In the genomic region with DNA sequence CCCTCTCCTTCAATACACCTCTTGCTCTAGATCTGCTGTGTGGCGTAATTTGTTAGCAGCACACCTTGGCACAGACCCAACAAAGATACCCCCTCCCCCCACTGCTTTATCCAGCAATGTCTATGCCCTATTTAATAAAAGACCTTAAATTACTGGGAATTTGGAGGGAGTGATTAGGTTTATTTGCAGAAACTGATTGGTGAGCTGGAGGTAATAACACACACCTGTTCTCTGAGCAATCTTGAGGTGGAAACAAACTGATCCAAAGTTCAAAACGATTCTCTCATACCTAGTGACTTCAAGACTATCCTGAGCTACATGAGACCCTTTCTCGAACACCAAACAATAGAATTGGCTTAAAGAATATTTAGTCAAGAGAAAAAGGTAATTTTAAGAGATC, we compare ENCODE assay signal across 22 mouse cellular contexts.
DNase-seq lines count a peak whose midpoint lies in the region; ATAC-seq and TF ChIP-seq lines count a peak whose summit lies in the region.
"Had no signal": no experiment of that assay in that cellular context is flagged by ENCODE, and none has a peak within 500 bp of the region (broad histone marks: within the 10 kb centered on the region; RNA-seq: fewer than 3 reads in every experiment).

No protein-coding gene starts in this region.

- peak; percentile 27 for DNase-seq in heart, adult 11 months
- no peak for DNase-seq in heart, adult 8-10 months (ENCODE audit: low spot score)
- no peak for DNase-seq in intestine, embryonic 14.5 days (ENCODE audit: low spot score)
- no peak for DNase-seq in retina, embryonic 14.5 days (ENCODE audit: low spot score)
- no peak for DNase-seq in left cerebral cortex, postnatal 4 days
- DNase-seq: adrenal gland, adult 8-10 months; adrenal gland, postnatal 14 days; cerebellum, adult 11-12 months; cerebellum, adult 2 months; cerebellum, adult 9-10 months; cerebellum, postnatal 36 days; embryo, embryonic 11 days had no signal

- ATAC-seq in intestine, embryonic 14.5 days (replicated peaks; ENCODE audit: low FRiP score, low TSS enrichment, low read depth) = 0 out of 2 replicates have a peak, but pooled peaks have one; percentile 23
- peak; percentile 83 for ATAC-seq in intestine, embryonic 15.5 days
- ATAC-seq in intestine, postnatal 0 days = peak; percentile 60
- ATAC-seq in midbrain, embryonic 13.5 days = no peak
- ATAC-seq: forebrain, embryonic 14.5 days; forebrain, embryonic 16.5 days had no signal

- WGBS in intestine, embryonic 14.5 days = 79% methylated on average over 3 of the region's 3 CpGs
- WGBS in intestine, embryonic 15.5 days = 60% methylated on average over 3 of the region's 3 CpGs
- 36% methylated on average over 3 of the region's 3 CpGs for WGBS in intestine, postnatal 0 days
- WGBS in midbrain, embryonic 13.5 days = 86% methylated on average over 3 of the region's 3 CpGs

- no peak for TF ChIP-seq CTCF in intestine, postnatal 0 days (IDR thresholded peaks at IDR 0.05; ENCODE audit: low read depth)

- no peaks in the 10 kb centered on the region for H3K4me1 ChIP-seq in intestine, embryonic 14.5 days (replicated peaks; ENCODE audit: control insufficient read depth, insufficient read depth, low read length)
- no peaks in the 10 kb centered on the region for H3K4me1 ChIP-seq in intestine, embryonic 15.5 days (replicated peaks)
- H3K4me1 ChIP-seq in intestine, postnatal 0 days (replicated peaks; ENCODE audit: control insufficient read depth, insufficient read depth, low read length) = no peaks in the 10 kb centered on the region
- H3K4me1 ChIP-seq in midbrain, embryonic 13.5 days (replicated peaks) = peaks cover 7% of the 10 kb centered on the region; the same call in 1 of the 2 replicates
- H3K4me1 ChIP-seq: embryonic facial prominence, embryonic 13.5 days; forebrain, embryonic 10.5 days; forebrain, embryonic 12.5 days had no signal

- no peak overlapping the region for H3K4me2 ChIP-seq in intestine, embryonic 14.5 days (ENCODE audit: low read length)
- no peak overlapping the region for H3K4me2 ChIP-seq in intestine, embryonic 15.5 days (replicated peaks)
- H3K4me2 ChIP-seq in intestine, postnatal 0 days (replicated peaks; ENCODE audit: low read depth) = no peak overlapping the region
- H3K4me2 ChIP-seq in midbrain, embryonic 13.5 days (replicated peaks) = no peak overlapping the region
- H3K4me2 ChIP-seq: embryonic facial prominence, embryonic 13.5 days; embryonic facial prominence, embryonic 15.5 days; forebrain, embryonic 12.5 days had no signal

- no peak overlapping the region for H3K4me3 ChIP-seq in intestine, embryonic 14.5 days (ENCODE audit: low read depth, low read length)
- no peak overlapping the region for H3K4me3 ChIP-seq in intestine, embryonic 15.5 days (replicated peaks)
- H3K4me3 ChIP-seq in intestine, postnatal 0 days (ENCODE audit: low read depth, low read length) = no peak overlapping the region
- no peak overlapping the region for H3K4me3 ChIP-seq in midbrain, embryonic 13.5 days (replicated peaks)
- H3K4me3 ChIP-seq: embryonic facial prominence, embryonic 13.5 days; embryonic facial prominence, embryonic 15.5 days; erythroblast, embryonic 14.5 days; forebrain, embryonic 10.5 days; forebrain, embryonic 12.5 days had no signal

- H3K36me3 ChIP-seq in intestine, embryonic 14.5 days (ENCODE audit: control insufficient read depth, insufficient read depth, low read length) = no peaks in the 10 kb centered on the region
- H3K36me3 ChIP-seq in intestine, embryonic 15.5 days = no peaks in the 10 kb centered on the region
- no peaks in the 10 kb centered on the region for H3K36me3 ChIP-seq in intestine, postnatal 0 days (ENCODE audit: control insufficient read depth, insufficient read depth)
- no peaks in the 10 kb centered on the region for H3K36me3 ChIP-seq in midbrain, embryonic 13.5 days
- H3K36me3 ChIP-seq: embryonic facial prominence, embryonic 13.5 days; embryonic facial prominence, embryonic 15.5 days; forebrain, embryonic 10.5 days; forebrain, embryonic 12.5 days had no signal

- H3K27ac ChIP-seq in intestine, embryonic 14.5 days (ENCODE audit: low read depth) = no peak overlapping the region
- H3K27ac ChIP-seq in intestine, embryonic 15.5 days = no peak overlapping the region
- no peak overlapping the region for H3K27ac ChIP-seq in intestine, postnatal 0 days (ENCODE audit: low read depth, low read length)
- H3K27ac ChIP-seq in midbrain, embryonic 13.5 days = no peak overlapping the region
- H3K27ac ChIP-seq: embryonic facial prominence, embryonic 13.5 days; embryonic facial prominence, embryonic 15.5 days; forebrain, embryonic 10.5 days; forebrain, embryonic 12.5 days had no signal

- no peaks in the 10 kb centered on the region for H3K9me3 ChIP-seq in intestine, embryonic 14.5 days (ENCODE audit: control insufficient read depth, low read length)
- no peaks in the 10 kb centered on the region for H3K9me3 ChIP-seq in intestine, embryonic 15.5 days
- no peaks in the 10 kb centered on the region for H3K9me3 ChIP-seq in intestine, postnatal 0 days (ENCODE audit: control insufficient read depth)
- no peaks in the 10 kb centered on the region for H3K9me3 ChIP-seq in midbrain, embryonic 13.5 days
- H3K9me3 ChIP-seq: embryonic facial prominence, embryonic 13.5 days; embryonic facial prominence, embryonic 15.5 days; forebrain, embryonic 10.5 days; forebrain, embryonic 12.5 days had no signal

- H3K9ac ChIP-seq in intestine, embryonic 14.5 days (ENCODE audit: low read length) = no peak overlapping the region
- no peak overlapping the region for H3K9ac ChIP-seq in intestine, embryonic 15.5 days
- H3K9ac ChIP-seq in intestine, postnatal 0 days (ENCODE audit: low read depth, low read length) = no peak overlapping the region
- H3K9ac ChIP-seq in midbrain, embryonic 13.5 days (replicated peaks) = no peak overlapping the region
- H3K9ac ChIP-seq: embryonic facial prominence, embryonic 13.5 days; embryonic facial prominence, embryonic 15.5 days; forebrain, embryonic 12.5 days had no signal

- intact Hi-C loops in left cerebral cortex, postnatal 4 days (cut with DNase I) = no loop called here

- H3K27me3 ChIP-seq in intestine, embryonic 14.5 days (replicated peaks; ENCODE audit: control insufficient read depth, insufficient read depth, low read length) = no peaks in the 10 kb centered on the region
- no peaks in the 10 kb centered on the region for H3K27me3 ChIP-seq in intestine, embryonic 15.5 days (replicated peaks)
- H3K27me3 ChIP-seq in intestine, postnatal 0 days (replicated peaks; ENCODE audit: control insufficient read depth, insufficient read depth, low read length) = no peaks in the 10 kb centered on the region
- H3K27me3 ChIP-seq in midbrain, embryonic 13.5 days = no peaks in the 10 kb centered on the region
- H3K27me3 ChIP-seq: embryonic facial prominence, embryonic 13.5 days; embryonic facial prominence, embryonic 15.5 days; forebrain, embryonic 12.5 days had no signal
